Mouse (Mus musculus): Measurements from ENCODE around the gene Abca13.

- TF ChIP-seq POLR2A (IDR thresholded peaks at IDR 0.05; ENCODE audit: control insufficient read depth, extremely low read depth, insufficient read depth, low read length, poor library complexity) (no peak), CTCF (IDR thresholded peaks at IDR 0.05; ENCODE audit: borderline replicate concordance, control insufficient read depth, extremely low read depth, insufficient read depth, low read length, poor library complexity) (no peak)
Observed at GRCm38 (mm10) chr11:9347724-9348123, 156.0 kb downstream of the Abca13 start.

Measured in thymus, adult 2 months (tissue).